Mouse (Mus musculus) brain, embryonic 14.5 days (tissue): ENCODE measurements around the gene Phlda3.

Source experiments
- CTCF ChIP-seq: fragments of 200-500 bp; IDR thresholded peaks from 2 replicates; pipeline ENCODE4 v1.5.1; 2012; ENCODE audit warnings: inconsistent platforms, mild to moderate bottlenecking, moderate library complexity, borderline replicate concordance; ENCODE audit not compliant: insufficient read depth, insufficient read length; ENCODE audit errors: extremely low read depth
- POLR2A ChIP-seq: fragments of 200-500 bp; IDR thresholded peaks from 2 replicates; pipeline ENCODE4 v1.6.1; 2012; ENCODE audit warnings: mild to moderate bottlenecking, inconsistent platforms, borderline replicate concordance; ENCODE audit not compliant: poor library complexity, insufficient read depth, insufficient read length, severe bottlenecking; ENCODE audit errors: extremely low read depth

- TF ChIP-seq CTCF: no peak
- TF ChIP-seq POLR2A: no peak
Observed at GRCm38 (mm10) chr1:135810180-135810579, 44.3 kb downstream of the Phlda3 start.
